Mouse (Mus musculus): Measurements from ENCODE around the gene Cds1.

- TF ChIP-seq POLR2A (IDR thresholded peaks at IDR 0.05; ENCODE audit: borderline replicate concordance, extremely low read depth, low read depth, low read length) (no peak), CTCF (IDR thresholded peaks at IDR 0.05; ENCODE audit: insufficient read depth, low read length) (no peak)
Measured at GRCm38 (mm10) chr5:101866722-101867121, 101.8 kb downstream of the Cds1 start.
